Mouse (Mus musculus) heart, postnatal 0 days (tissue): ENCODE results near the gene Syk.

ENCODE experiments used
- CTCF ChIP-seq: IDR thresholded peaks from 2 replicates; pipeline ENCODE4 v1.5.1; 2016; ENCODE audit warnings: antibody characterized with exemption, control low read depth, low read depth
- EP300 ChIP-seq: IDR thresholded peaks from 2 replicates; pipeline ENCODE4 v1.6.1; 2016; ENCODE audit warnings: antibody characterized with exemption, low read depth

DNA sequence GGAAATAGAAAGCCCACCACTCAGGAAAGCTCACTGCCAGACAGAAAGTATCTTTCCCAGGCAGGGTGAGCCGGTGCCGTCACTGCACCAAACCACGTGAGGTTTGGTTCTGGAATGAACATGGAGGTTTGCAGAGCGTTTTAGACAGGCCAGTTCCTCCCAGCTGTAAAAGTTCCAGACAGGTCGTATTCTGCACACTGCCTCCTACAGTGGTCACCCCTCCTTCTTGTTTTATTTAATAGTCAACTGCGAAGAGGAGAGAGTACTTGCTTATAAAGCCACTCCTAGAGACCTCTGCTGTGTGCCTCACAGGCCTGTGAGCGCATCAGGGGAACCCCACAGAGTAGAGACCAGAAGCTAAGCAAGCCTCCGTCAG lies 69.3 kb downstream of the Syk start:
- no peak for TF ChIP-seq CTCF
- TF ChIP-seq EP300, result no peak
